Mouse (Mus musculus) intestine, embryonic 15.5 days (tissue): ENCODE data around the gene Soga1. TPM values are rescaled to one million over a fixed set of nuclear protein-coding genes. Genes with fewer than 3 reads are reported as not detected.

Experiments
- polyA plus RNA-seq: library from polyadenylated mRNA; unstranded; fragments of >200 nt; fragmentation: Nextera tagmentation; extraction: Ambion mirVana; gene quantifications from 2 replicates; pipeline ENCODE4 v1.2.1, GENCODE M21; 2015

The Soga1 gene
- polyA plus RNA-seq, 1 experiment from 2014 or later = 2.0 TPM

Other genes starting within 250 kb of the Soga1 start
- gene Tgif2, start 239.2 kb downstream of the Soga1 start, polyA plus RNA-seq = 34.3 and 38.3 TPM in 2 replicates
- gene 4930518I15Rik, start 221.3 kb downstream of the Soga1 start, polyA plus RNA-seq = 5.3 and 6.7 TPM in 2 replicates
- gene Rab5if, start 216.1 kb downstream of the Soga1 start, polyA plus RNA-seq = 304 and 311 TPM in 2 replicates
- gene Sla2, start 192.1 kb downstream of the Soga1 start, polyA plus RNA-seq = 0.53 and 0.66 TPM in 2 replicates
- gene Ndrg3, start 87.2 kb downstream of the Soga1 start, polyA plus RNA-seq = 41.7 and 42.9 TPM in 2 replicates
- gene Dsn1, start 72.1 kb downstream of the Soga1 start, polyA plus RNA-seq = 28.3 and 29.4 TPM in 2 replicates
- gene Tldc2, start 7.8 kb upstream of the Soga1 start, polyA plus RNA-seq = not detected in 2 replicates
- 23.5 and 23.7 TPM in 2 replicates for gene Samhd1, start 56.0 kb upstream of the Soga1 start, polyA plus RNA-seq
- 19.5 and 23.3 TPM in 2 replicates for gene Rbl1, start 125.3 kb upstream of the Soga1 start, polyA plus RNA-seq
- 331 and 342 TPM in 2 replicates for gene Rpn2, start 199.8 kb upstream of the Soga1 start, polyA plus RNA-seq
- gene Mroh8, start 200.3 kb upstream of the Soga1 start, polyA plus RNA-seq = 0.55 and 0.62 TPM in 2 replicates